Mouse (Mus musculus) G1E (cell line): ENCODE results near the gene Brip1. TPM values are rescaled to one million over a fixed set of nuclear protein-coding genes. Genes with fewer than 3 reads are reported as not detected.

Source experiments
- ATAC-seq: 2 replicates; pipeline ENCODE4 v1.8.0; 2016; ENCODE audit warnings: mild to moderate bottlenecking; ENCODE audit not compliant: insufficient number of reproducible peaks, poor library complexity, low FRiP score, severe bottlenecking; ENCODE audit errors: extremely low read depth
- DNase-seq: peaks from one replicate; pipeline ENCODE4 v3.0.0; 2012; ENCODE audit warnings: low spot score
- H3K27me3 ChIP-seq: 2 replicates; pipeline ENCODE4 v1.6.1; 2012; ENCODE audit warnings: mild to moderate bottlenecking, low read length, inconsistent platforms; ENCODE audit not compliant: insufficient read depth
- H3K36me3 ChIP-seq: replicated peaks from 2 replicates; pipeline ENCODE3; 2012; ENCODE audit warnings: mild to moderate bottlenecking, inconsistent platforms
- H3K4me1 ChIP-seq: 2 replicates; pipeline ENCODE4 v1.6.1; 2012; ENCODE audit warnings: low read depth, low read length, inconsistent platforms, mixed read lengths; ENCODE audit not compliant: insufficient read depth
- H3K4me3 ChIP-seq: 2 replicates; pipeline ENCODE4 v1.5.1; 2012; ENCODE audit warnings: low read depth, mild to moderate bottlenecking, inconsistent platforms, low read length, moderate library complexity, mixed read lengths
- H3K9me3 ChIP-seq: replicated peaks from 2 replicates; pipeline ENCODE4 v1.6.1; 2012; ENCODE audit warnings: inconsistent platforms
- CTCF ChIP-seq: IDR thresholded peaks from 2 replicates; pipeline ENCODE4 v1.5.1; 2012; ENCODE audit warnings: low read depth, low read length, inconsistent platforms, mixed read lengths
- GATA1 ChIP-seq: IDR thresholded peaks from 2 replicates; pipeline ENCODE4 v1.6.1; 2012; ENCODE audit warnings: borderline replicate concordance, low read length, inconsistent platforms, mixed read lengths
- GATA2 ChIP-seq: IDR thresholded peaks from 2 replicates; pipeline ENCODE4 v1.6.1; 2012; ENCODE audit warnings: low read depth, low read length, inconsistent platforms, borderline replicate concordance
- POLR2AphosphoS5 ChIP-seq: IDR thresholded peaks from 2 replicates; pipeline ENCODE4 v1.6.1; 2012; ENCODE audit warnings: low read depth, low read length, inconsistent platforms; ENCODE audit not compliant: insufficient replicate concordance
- TAL1 ChIP-seq: conservative IDR thresholded peaks from 2 replicates; pipeline ENCODE4 v1.6.1; 2012; ENCODE audit warnings: low read depth, low read length, inconsistent platforms, mixed read lengths
- polyA plus RNA-seq: library from polyadenylated mRNA; stranded (reverse); fragments of >175 nt; gene quantifications from 2 replicates; pipeline ENCODE4 v1.2.3, GENCODE M21; 2012
- total RNA-seq, 2 experiments: library from RNA; stranded (forward) in 1 of 2; stranded (reverse) in 1 of 2; fragments of 200-1000 nt in 1 of 2; fragments of >200 nt in 1 of 2; fragmentation: Nextera tagmentation in 1 of 2; gene quantifications; 2 replicates each; pipeline ENCODE4 v1.2.3; 2014 to 2017

Gene Brip1
- total and polyA plus RNA-seq, 3 experiments: 1.1 to 23.0 (median 22.2) TPM

- Histone ChIP-seq H3K27me3 (peaks cover 2% of the 10 kb centered on the region; the same call in 1 of the 2 replicates), H3K4me1 (no peaks in the 10 kb centered on the region), H3K4me3 (no peak overlapping the region), H3K36me3 (no peaks in the 10 kb centered on the region), H3K9me3 (no peaks in the 10 kb centered on the region)
- TF ChIP-seq POLR2AphosphoS5 (no peak), TAL1 (no peak), GATA1 (no peak), GATA2 (no peak), CTCF (no peak)
- DNase-seq (no peak), ATAC-seq (no peak)
Measured at GRCm38 (mm10) chr11:86050430-86051280, 150.3 kb downstream of the Brip1 start.

GRCm38 (mm10) chr11:86039994-86040393 is 161.0 kb downstream of the Brip1 start:
- ATAC-seq: no peak
- DNase-seq: no peak
- peaks cover 6% of the 10 kb centered on the region for H3K27me3 ChIP-seq
- TF ChIP-seq POLR2AphosphoS5 (no peak), GATA2 (no peak), GATA1 (no peak), TAL1 (no peak), CTCF (no peak)
- H3K4me3 ChIP-seq: no peak overlapping the region
- H3K9me3 ChIP-seq: no peaks in the 10 kb centered on the region
- no peaks in the 10 kb centered on the region for H3K36me3 ChIP-seq
- H3K4me1 ChIP-seq: no peaks in the 10 kb centered on the region

- TF ChIP-seq CTCF (no peak), GATA2 (no peak), GATA1 (no peak), POLR2AphosphoS5 (no peak), TAL1 (no peak)
- Histone ChIP-seq H3K4me3 (no peak overlapping the region), H3K4me1 (no peaks in the 10 kb centered on the region), H3K9me3 (no peaks in the 10 kb centered on the region), H3K36me3 (no peaks in the 10 kb centered on the region), H3K27me3 (peaks cover under 1% of the 10 kb centered on the region; the same call in 1 of the 2 replicates)
- DNase-seq (no peak), ATAC-seq (no peak)
Measured at GRCm38 (mm10) chr11:86039355-86039754, 161.6 kb downstream of the Brip1 start.

GRCm38 (mm10) chr11:86038701-86039100 is 162.3 kb downstream of the Brip1 start:
- H3K36me3 ChIP-seq: no peaks in the 10 kb centered on the region
- ATAC-seq (no peak), DNase-seq (no peak)
- TF ChIP-seq GATA2 (no peak), GATA1 (no peak)
- no peaks in the 10 kb centered on the region; the same call in 1 of the 2 replicates for H3K27me3 ChIP-seq
- no peaks in the 10 kb centered on the region for H3K9me3 ChIP-seq
- H3K4me3 ChIP-seq: no peak overlapping the region
- H3K4me1 ChIP-seq: no peaks in the 10 kb centered on the region

- Histone ChIP-seq H3K4me1 (no peaks in the 10 kb centered on the region), H3K36me3 (no peaks in the 10 kb centered on the region), H3K4me3 (no peak overlapping the region), H3K27me3 (peaks cover 9% of the 10 kb centered on the region), H3K9me3 (no peaks in the 10 kb centered on the region)
- DNase-seq (no peak), ATAC-seq (no peak)
- no peak for TF ChIP-seq POLR2AphosphoS5
- TF ChIP-seq GATA1: no peak
- no peak for TF ChIP-seq TAL1
- TF ChIP-seq GATA2: no peak
- no peak for TF ChIP-seq CTCF
Measured at GRCm38 (mm10) chr11:86032910-86033309, 168.1 kb downstream of the Brip1 start.

- Histone ChIP-seq H3K36me3 (no peaks in the 10 kb centered on the region), H3K4me3 (no peak overlapping the region), H3K27me3 (peaks cover 9% of the 10 kb centered on the region), H3K9me3 (no peaks in the 10 kb centered on the region), H3K4me1 (no peaks in the 10 kb centered on the region)
- TF ChIP-seq GATA1: no peak
- TF ChIP-seq GATA2: no peak
- TF ChIP-seq CTCF: no peak
- TF ChIP-seq POLR2AphosphoS5: no peak
- TF ChIP-seq TAL1: no peak
- DNase-seq: no peak
- no peak for ATAC-seq
Measured at GRCm38 (mm10) chr11:86028034-86028433, 173.0 kb downstream of the Brip1 start.
